Mouse (Mus musculus) liver, embryonic 14.5 days (tissue): Measurements from ENCODE around the gene Khk.

Experiments used
- CTCF ChIP-seq: IDR thresholded peaks from 2 replicates; pipeline ENCODE4 v1.5.1; 2016; ENCODE audit warnings: antibody characterized with exemption, low read depth, control low read depth
- EP300 ChIP-seq: IDR thresholded peaks from 2 replicates; pipeline ENCODE4 v1.6.1; 2016; ENCODE audit warnings: antibody characterized with exemption, low read depth

DNA sequence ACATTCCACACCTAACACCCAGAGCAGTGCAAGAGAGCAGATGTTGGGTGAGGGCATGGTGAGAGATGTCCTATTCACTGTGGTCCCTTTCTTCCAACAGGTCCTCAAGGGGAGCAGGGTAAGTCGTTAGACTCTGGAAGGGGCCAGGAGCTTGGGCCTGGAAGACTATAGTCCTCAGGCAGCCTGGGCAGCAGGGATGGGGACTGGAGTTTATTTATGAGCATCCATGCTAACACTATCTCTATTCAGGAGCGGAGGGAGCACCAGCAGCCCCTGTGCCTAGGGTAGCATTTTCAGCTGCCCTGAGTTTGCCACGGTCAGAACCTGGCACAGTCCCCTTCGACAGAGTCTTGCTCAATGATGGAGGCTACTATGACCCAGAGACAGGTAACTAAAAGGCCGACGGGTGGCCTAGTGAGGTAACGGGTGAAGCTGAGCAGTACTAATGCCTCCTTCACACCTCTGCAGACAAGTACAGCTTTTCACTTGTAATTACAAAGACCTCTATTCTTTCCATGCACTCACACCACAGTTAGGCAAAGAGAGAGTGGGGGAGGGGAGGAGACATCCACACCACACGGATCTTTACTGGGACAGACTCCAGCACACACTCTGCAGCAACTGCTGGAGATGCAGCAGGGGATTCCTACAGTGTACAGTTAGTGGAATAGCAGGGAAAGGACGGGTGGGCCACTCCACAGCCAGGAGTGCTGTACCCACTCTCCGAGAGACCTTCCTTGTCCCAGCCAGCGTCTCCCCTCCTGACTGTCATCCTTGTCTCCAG lies 1.2 kb upstream of the Khk start:
- TF ChIP-seq CTCF (no peak), EP300 (no peak)
